Mouse (Mus musculus) heart, embryonic 15.5 days (tissue): Measurements from ENCODE around the gene Lmbr1l. TPM values are rescaled to one million over a fixed set of nuclear protein-coding genes. Genes with fewer than 3 reads are reported as not detected.
"Not testable (repeated sequence)": the region's sequence is repeated elsewhere in the genome, so short reads cannot be mapped to it uniquely, and the experiment has no call there.

Experiments used
- ATAC-seq: fragments of 200-750 bp; cut with Nextera tagmentation; replicated peaks from 2 replicates; pipeline ENCODE4 v1.8.0; 2017; ENCODE audit warnings: low read depth, moderate TSS enrichment; ENCODE audit not compliant: insufficient number of reproducible peaks, insufficient read depth, low FRiP score
- H3K27ac ChIP-seq: fragments of 300-500 bp; sonication (generic); 2 replicates; pipeline ENCODE4 v1.5.1; 2015; ENCODE audit warnings: mild to moderate bottlenecking, inconsistent platforms
- H3K27me3 ChIP-seq: fragments of 300-500 bp; sonication (generic); 2 replicates; pipeline ENCODE4 v1.6.1; 2015; ENCODE audit warnings: inconsistent platforms
- H3K36me3 ChIP-seq: fragments of 300-500 bp; sonication (generic); 2 replicates; pipeline ENCODE4 v1.6.1; 2015; ENCODE audit warnings: mild to moderate bottlenecking, inconsistent platforms
- H3K4me1 ChIP-seq: fragments of 300-500 bp; sonication (generic); replicated peaks from 2 replicates; pipeline ENCODE4 v1.6.1; 2015; ENCODE audit warnings: inconsistent platforms
- H3K4me2 ChIP-seq: fragments of 300-500 bp; sonication (generic); 2 replicates; pipeline ENCODE4 v1.6.1; 2015; ENCODE audit warnings: inconsistent platforms, mild to moderate bottlenecking, moderate library complexity
- H3K4me3 ChIP-seq: fragments of 300-500 bp; sonication (generic); 2 replicates; pipeline ENCODE4 v1.5.1; 2015; ENCODE audit warnings: mild to moderate bottlenecking, inconsistent platforms
- H3K9ac ChIP-seq: fragments of 300-500 bp; sonication (generic); 2 replicates; pipeline ENCODE4 v1.6.1; 2015; ENCODE audit warnings: mild to moderate bottlenecking, inconsistent platforms
- H3K9me3 ChIP-seq: fragments of 300-500 bp; sonication (generic); replicated peaks from 2 replicates; pipeline ENCODE4 v1.6.1; 2016; ENCODE audit warnings: inconsistent platforms
- WGBS: fragments of 180-500 bp; shearing (Covaris S2); methylation state at CpG from one replicate; pipeline ENCODE4 v1.1.7; 2015; ENCODE audit warnings: mixed read lengths; 5-methylcytosine and 5-hydroxymethylcytosine counted together
- polyA plus RNA-seq: library from polyadenylated mRNA; unstranded; fragments of >200 nt; fragmentation: Nextera tagmentation; extraction: Ambion mirVana; gene quantifications from 2 replicates; pipeline ENCODE4 v1.2.1, GENCODE M21; 2015

Lmbr1l gene
- polyA plus RNA-seq, 1 experiment from 2014 or later: 10.7 TPM

- peak overlapping the region; percentile 61 for H3K4me2 ChIP-seq
- WGBS: 74% methylated on average over 11 of the region's 15 CpGs
- peaks cover 15% of the 10 kb centered on the region for H3K4me1 ChIP-seq
- peak overlapping the region; percentile 97 for H3K27ac ChIP-seq
- H3K4me3 ChIP-seq: peak overlapping the region; percentile 86
- not testable (repeated sequence) for H3K27me3 ChIP-seq, H3K9me3 ChIP-seq, H3K36me3 ChIP-seq, ATAC-seq
- peak overlapping the region; percentile 32; the same call in 1 of the 2 replicates for H3K9ac ChIP-seq
Measured at GRCm38 (mm10) chr15:98951122-98952062, 33.4 kb upstream of the Lmbr1l start.

GRCm38 (mm10) chr15:98949607-98949892, 31.5 kb upstream of the Lmbr1l start:
- no peaks in the 10 kb centered on the region for H3K9me3 ChIP-seq
- H3K27ac ChIP-seq: no peak overlapping the region
- H3K4me2 ChIP-seq: no peak overlapping the region
- ATAC-seq: no peak
- WGBS: 68% methylated on average over 3 of the region's 3 CpGs
- peaks cover 11% of the 10 kb centered on the region for H3K4me1 ChIP-seq
- H3K4me3 ChIP-seq: no peak overlapping the region
- H3K36me3 ChIP-seq: no peaks in the 10 kb centered on the region; the same call in 1 of the 2 replicates
- no peak overlapping the region for H3K9ac ChIP-seq
- no peaks in the 10 kb centered on the region for H3K27me3 ChIP-seq

DNA sequence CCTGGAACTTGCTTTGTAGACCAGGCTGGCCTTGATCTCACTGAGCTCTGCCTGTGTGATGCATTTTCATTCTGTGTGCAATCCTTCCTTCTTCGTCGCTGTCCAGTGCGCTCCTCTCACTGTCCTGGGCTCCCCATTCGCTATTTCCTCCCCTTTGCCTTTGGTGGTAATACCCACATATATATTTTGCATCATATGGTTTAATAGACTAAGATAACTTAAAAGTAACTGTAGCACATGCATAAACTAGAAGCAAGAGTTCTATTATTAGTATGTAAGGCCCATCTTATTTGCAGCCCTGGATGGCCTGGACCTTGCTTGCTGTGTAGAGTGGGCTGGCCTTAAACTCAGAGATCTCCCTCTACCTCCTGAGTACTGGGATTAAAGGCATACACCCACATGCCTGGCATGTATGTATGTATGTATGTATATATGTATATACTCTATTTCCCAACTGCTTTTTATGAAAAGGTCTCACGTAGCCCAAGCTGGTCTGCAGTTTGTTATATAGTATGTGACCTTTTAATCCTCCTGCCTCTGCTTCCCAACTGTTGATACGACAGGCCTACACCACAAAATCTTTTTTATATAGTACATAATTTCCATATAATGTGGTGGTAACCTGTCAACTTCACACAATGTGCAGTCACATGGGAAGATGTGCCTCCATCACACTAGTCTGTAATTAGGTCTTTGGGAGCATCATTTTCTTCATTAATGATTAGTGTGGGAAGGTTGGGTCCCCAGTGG, 31.0 kb upstream of the Lmbr1l start:
- Histone ChIP-seq H3K4me1 (peaks cover 8% of the 10 kb centered on the region), H3K9me3 (no peaks in the 10 kb centered on the region), H3K4me3 (no peak overlapping the region), H3K4me2 (no peak overlapping the region), H3K27ac (no peak overlapping the region), H3K27me3 (no peaks in the 10 kb centered on the region), H3K9ac (no peak overlapping the region), H3K36me3 (no peaks in the 10 kb centered on the region; the same call in 1 of the 2 replicates)
- ATAC-seq: no peak
- WGBS: 73% methylated on average over 6 of the region's 6 CpGs

GRCm38 (mm10) chr15:98948382-98948781, 30.4 kb upstream of the Lmbr1l start:
- no peak for ATAC-seq
- Histone ChIP-seq H3K27ac (no peak overlapping the region), H3K4me3 (no peak overlapping the region), H3K4me1 (peaks cover 7% of the 10 kb centered on the region), H3K36me3 (no peaks in the 10 kb centered on the region; the same call in 1 of the 2 replicates), H3K9me3 (no peaks in the 10 kb centered on the region), H3K27me3 (no peaks in the 10 kb centered on the region), H3K4me2 (no peak overlapping the region), H3K9ac (no peak overlapping the region)

DNA sequence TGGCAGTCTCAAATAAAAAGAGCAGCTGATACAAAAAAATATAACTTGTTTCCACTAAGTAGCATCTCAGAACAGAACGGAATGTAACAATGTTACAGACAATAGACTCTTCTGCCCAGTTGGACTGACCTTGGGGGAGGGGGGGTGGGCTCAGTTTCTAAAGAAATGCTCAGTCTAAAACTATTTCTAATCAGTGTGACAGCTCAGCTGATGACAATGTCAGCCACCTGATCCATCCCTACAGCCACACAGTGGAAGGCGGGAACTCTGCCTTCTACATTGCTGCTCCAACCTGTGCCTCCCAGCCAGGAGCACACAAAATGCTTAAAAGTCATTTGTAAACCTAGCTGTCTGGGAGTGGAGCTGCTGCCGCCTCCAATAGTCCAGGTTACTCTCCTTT, 29.9 kb upstream of the Lmbr1l start:
- Histone ChIP-seq H3K4me1 (peaks cover 7% of the 10 kb centered on the region), H3K27me3 (no peaks in the 10 kb centered on the region), H3K4me2 (no peak overlapping the region), H3K4me3 (no peak overlapping the region), H3K27ac (no peak overlapping the region), H3K9me3 (no peaks in the 10 kb centered on the region), H3K9ac (no peak overlapping the region), H3K36me3 (no peaks in the 10 kb centered on the region; the same call in 1 of the 2 replicates)
- WGBS: 41% methylated on average over 3 of the region's 3 CpGs
- ATAC-seq: no peak

DNA sequence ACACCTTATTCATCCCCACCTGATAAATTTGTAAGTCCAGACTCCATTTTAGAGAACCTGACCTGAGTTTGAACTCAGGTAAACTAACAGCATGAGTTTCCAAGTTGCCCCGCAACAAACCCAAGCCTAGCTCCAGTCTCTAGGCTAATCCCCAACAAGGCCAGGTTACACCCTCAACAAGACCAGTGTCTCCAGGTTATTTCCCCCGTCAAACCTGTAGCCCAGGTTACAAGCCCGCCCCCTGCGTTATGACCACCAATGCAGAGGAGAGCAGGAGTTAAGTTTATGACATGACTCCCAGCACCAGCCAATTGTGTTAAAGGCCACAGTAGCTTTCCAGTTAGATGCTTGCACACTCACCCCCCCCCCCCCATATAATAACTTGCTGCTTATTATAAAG, 25.1 kb upstream of the Lmbr1l start:
- Histone ChIP-seq H3K27ac (no peak overlapping the region), H3K9me3 (no peaks in the 10 kb centered on the region), H3K4me1 (0 out of 2 replicates have a peak, but pooled peaks cover 3% of the 10 kb centered on the region), H3K36me3 (no peaks in the 10 kb centered on the region), H3K9ac (no peak overlapping the region), H3K27me3 (no peaks in the 10 kb centered on the region), H3K4me3 (no peak overlapping the region), H3K4me2 (no peak overlapping the region)
- ATAC-seq: no peak
- 71% methylated on average over 4 of the region's 4 CpGs for WGBS

GRCm38 (mm10) chr15:98942081-98942480, 24.1 kb upstream of the Lmbr1l start:
- ATAC-seq: no peak
- H3K9ac ChIP-seq: no peak overlapping the region
- H3K36me3 ChIP-seq: no peaks in the 10 kb centered on the region
- H3K4me1 ChIP-seq: 0 out of 2 replicates have a peak, but pooled peaks cover 3% of the 10 kb centered on the region
- H3K4me3 ChIP-seq: no peak overlapping the region
- no peak overlapping the region for H3K4me2 ChIP-seq
- 66% methylated on average over 4 of the region's 4 CpGs for WGBS
- no peak overlapping the region for H3K27ac ChIP-seq
- H3K9me3 ChIP-seq: no peaks in the 10 kb centered on the region
- H3K27me3 ChIP-seq: no peaks in the 10 kb centered on the region

DNA sequence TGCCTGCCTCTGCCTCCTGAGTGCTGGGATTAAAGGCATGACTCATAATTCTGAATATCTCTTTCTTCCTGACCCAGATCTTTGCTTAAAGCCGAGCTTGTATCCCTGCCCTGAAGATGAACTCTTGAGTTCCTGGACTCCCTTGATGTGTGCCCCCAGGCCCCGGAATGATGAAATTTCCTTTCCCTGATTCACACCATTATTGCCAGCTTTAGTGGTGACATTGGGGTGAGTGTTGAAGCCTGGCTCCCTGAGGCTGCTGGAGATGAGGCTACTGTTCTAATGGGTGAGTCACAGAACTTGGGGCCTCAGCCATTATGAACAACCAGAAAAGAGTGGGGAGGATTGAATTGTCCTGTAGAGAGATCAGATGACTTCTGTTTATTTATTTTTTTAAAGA, 23.5 kb upstream of the Lmbr1l start:
- no peak for ATAC-seq
- Histone ChIP-seq H3K36me3 (no peaks in the 10 kb centered on the region), H3K27me3 (no peaks in the 10 kb centered on the region), H3K4me3 (no peak overlapping the region), H3K4me1 (0 out of 2 replicates have a peak, but pooled peaks cover 3% of the 10 kb centered on the region), H3K9me3 (no peaks in the 10 kb centered on the region), H3K4me2 (no peak overlapping the region), H3K27ac (no peak overlapping the region), H3K9ac (no peak overlapping the region)
- 70% methylated on average over 2 of the region's 2 CpGs for WGBS

DNA sequence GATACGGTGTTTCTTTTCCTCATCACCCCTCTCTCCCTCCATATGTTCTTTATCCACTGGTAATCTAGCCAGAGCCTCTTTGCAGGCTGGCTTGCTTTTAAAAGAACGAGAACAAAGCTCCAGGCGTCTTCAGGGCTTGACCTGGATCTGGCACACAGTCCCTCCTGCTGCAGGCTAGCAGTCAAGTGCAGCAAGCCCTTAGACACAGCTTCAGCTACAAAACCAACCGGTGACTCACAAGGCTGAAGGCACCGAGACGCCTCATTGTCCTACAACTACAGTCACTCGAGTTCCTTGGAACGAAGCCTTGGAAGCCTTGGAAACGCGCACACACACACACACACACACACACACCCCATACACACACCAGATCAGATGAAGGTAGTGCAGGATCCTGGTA, 22.8 kb upstream of the Lmbr1l start:
- H3K4me3 ChIP-seq: no peak overlapping the region
- ATAC-seq: no peak
- H3K9ac ChIP-seq: no peak overlapping the region
- H3K9me3 ChIP-seq: no peaks in the 10 kb centered on the region
- no peaks in the 10 kb centered on the region for H3K27me3 ChIP-seq
- peaks cover 4% of the 10 kb centered on the region for H3K4me1 ChIP-seq
- H3K4me2 ChIP-seq: no peak overlapping the region
- H3K36me3 ChIP-seq: no peaks in the 10 kb centered on the region
- WGBS: 71% methylated on average over 10 of the region's 10 CpGs
- H3K27ac ChIP-seq: no peak overlapping the region

GRCm38 (mm10) chr15:98934217-98934839, 16.3 kb upstream of the Lmbr1l start, which contains the start of gene Tuba1b:
Tuba1b (minus strand) TSS chr15:98934565.
- peaks cover 21% of the 10 kb centered on the region for H3K4me1 ChIP-seq
- peak within 1 kb of the TSS; percentile 93 for H3K4me2 ChIP-seq
- no peaks in the 10 kb centered on the region for H3K9me3 ChIP-seq
- H3K27me3 ChIP-seq: no peaks in the 10 kb centered on the region
- H3K27ac ChIP-seq: peak within 1 kb of the TSS; percentile 100
- whole genome bisulfite sequencing: 0% methylated on average over 56 of the region's 58 CpGs
- H3K4me3 ChIP-seq: peak within 1 kb of the TSS; percentile 93
- peaks cover 6% of the 10 kb centered on the region for H3K36me3 ChIP-seq
- peak; percentile 96 for ATAC-seq
- peak within 1 kb of the TSS; percentile 97 for H3K9ac ChIP-seq

DNA sequence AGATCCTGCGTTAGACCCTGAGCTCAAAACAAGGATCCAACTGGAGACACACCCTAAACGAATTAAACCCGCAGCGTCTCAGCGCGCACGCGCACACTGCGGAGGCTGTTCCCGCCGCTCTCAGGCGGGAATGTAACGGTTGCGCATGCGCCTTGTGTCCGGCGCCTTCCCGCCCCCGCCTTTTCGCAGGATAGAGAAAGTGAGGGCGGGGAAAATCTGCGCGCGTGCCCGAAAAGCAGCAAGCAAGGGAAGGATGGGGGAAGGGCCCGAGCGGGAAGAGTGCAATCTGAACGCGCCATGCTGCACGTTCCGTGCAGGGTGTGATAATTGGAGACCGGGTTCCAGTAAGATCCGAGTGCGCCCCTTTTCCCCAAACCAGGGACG, 15.8 kb upstream of the Lmbr1l start:
- peaks cover 6% of the 10 kb centered on the region for H3K36me3 ChIP-seq
- H3K4me1 ChIP-seq: peaks cover 23% of the 10 kb centered on the region
- peak overlapping the region; percentile 100 for H3K27ac ChIP-seq
- peak overlapping the region; percentile 93 for H3K4me3 ChIP-seq
- H3K9ac ChIP-seq: peak overlapping the region; percentile 97
- under 1% methylated on average over 35 of the region's 35 CpGs for WGBS
- H3K9me3 ChIP-seq: no peaks in the 10 kb centered on the region
- peak; percentile 79 for ATAC-seq
- peak overlapping the region; percentile 93 for H3K4me2 ChIP-seq
- H3K27me3 ChIP-seq: no peaks in the 10 kb centered on the region
